Mouse (Mus musculus) 3134 (cell line): ENCODE results near the gene Olfr1427.
"Not testable (repeated sequence)": the region's sequence is repeated elsewhere in the genome, so short reads cannot be mapped to it uniquely, and the experiment has no call there.

Experiments
- DNase-seq: peaks from one replicate; pipeline ENCODE4 v3.0.0-alpha.2; 2011; ENCODE audit warnings: low spot score; ENCODE audit not compliant: insufficient read length; ENCODE audit errors: extremely low read depth

Olfr1427 gene

DNA sequence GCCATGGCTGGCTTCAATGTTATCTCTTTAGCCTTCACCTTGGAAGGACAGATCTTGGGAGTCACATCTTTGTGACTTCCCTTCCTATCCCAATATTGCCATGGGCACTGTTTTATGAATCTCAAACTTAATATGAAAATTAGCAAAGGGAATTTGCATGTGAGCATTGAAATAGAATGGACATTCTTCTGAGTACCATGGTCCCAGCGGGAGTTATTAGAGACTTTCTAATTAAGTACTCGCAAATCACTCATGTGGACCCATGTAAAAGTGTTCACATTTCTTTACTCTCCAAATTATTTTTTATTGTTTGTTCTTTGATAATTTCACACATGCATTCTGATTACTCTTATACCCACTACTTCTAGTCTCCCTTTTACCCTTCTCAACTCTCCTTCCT is at the start of gene Olfr1427:
TSS of gene Olfr1427 (minus strand) at position 101 of the 400 bp plus-strand sequence.
- DNase-seq, result no peak

DNA sequence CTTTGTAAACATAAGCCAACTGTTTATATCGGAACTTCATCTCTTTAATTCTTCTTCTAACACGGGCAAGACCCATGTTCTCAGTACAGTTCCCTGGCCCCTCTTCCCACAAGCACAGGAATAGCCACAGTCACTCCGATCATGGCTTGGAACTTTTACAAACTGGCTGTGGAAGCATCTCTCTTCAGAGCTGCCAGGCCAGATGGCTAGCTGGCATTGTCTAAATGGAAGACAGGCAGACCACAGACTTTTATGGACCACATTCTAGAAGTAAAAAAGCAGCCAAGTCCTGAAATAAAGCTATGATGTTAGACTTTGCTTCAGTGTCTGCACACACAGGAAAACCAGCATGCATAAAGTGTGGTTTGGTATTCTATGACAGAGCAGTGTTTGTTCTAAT is 42.3 kb upstream of the Olfr1427 start:
- no peak for DNase-seq

DNA sequence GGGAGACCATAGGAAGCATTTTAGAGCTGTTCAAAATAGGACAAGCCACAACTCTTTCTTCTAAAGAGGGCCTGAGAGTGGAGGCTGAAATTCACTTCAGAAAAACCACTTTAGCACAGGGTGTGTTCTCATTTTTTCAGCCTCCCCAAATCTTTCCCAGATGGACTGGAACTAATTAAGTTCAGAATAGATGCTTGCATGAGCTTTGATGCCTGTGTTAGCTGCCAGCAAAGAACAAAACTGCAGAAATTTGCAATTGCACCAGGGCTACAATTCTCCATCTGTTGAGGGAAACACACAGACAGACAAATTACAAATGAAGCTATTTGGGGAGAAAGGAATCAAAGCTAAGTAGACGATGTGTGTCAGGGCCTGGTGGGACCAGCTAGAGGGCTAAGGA is 40.2 kb upstream of the Olfr1427 start:
- no peak for DNase-seq

DNA sequence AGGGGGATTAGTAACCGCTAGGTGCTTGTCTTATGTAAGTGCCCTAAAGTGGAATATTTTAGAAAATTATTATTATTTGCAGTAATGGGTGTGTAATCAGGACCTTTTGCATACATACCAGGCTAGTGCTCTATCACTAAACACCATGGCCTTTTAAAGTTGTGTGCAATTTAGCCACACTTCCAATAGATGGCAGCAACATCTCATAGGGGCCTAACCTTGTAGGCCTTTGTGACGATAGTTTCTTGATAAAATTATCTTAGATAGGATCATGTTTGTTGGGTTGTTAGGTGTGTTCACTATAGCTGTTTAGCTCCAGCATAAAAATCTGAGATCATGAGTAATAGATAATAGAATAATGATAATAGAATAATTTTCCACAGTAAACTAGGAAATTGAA is 31.2 kb upstream of the Olfr1427 start:
- DNase-seq, result no peak

DNA sequence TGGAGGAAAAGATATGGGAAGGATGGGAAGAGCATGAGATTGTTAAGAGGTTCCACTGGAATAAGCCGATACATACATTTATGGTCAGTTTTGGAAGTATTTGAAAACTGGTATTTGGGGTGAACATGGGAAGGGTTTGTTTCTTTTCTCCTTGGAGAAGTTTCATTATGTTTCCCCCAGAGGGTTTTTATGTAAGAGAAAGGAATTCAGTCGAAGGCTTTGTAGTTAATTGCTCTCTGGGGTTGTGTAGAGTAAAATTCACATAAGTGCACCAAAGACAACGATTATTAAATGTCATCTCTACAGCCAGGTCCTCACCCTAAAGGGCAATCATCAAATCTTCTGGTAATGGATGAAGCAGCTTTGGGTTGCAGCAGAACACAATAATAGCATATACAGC is 20.0 kb upstream of the Olfr1427 start, which contains the start of gene Olfr76:
TSS of gene Olfr76 (minus strand) at position 101 of the 400 bp plus-strand sequence.
- DNase-seq, result no peak

DNA sequence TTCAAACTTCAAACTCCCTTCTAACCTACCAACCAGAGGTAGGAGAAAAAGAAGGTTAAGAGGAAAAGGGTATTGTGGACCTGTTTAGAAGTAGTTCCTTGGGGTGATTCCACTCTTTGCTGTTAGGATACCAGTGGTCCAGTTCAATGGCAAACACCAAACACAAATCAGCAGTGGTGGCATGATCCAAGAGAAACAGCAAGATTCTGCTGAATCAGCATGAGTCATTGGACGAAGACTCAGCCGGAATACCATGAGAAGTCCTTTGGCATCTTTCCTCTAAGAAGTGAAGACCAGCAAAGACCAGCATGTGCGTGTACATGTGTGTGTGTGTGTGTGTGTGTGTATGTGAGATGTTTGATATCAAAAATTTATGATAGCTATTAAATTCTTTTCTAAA is 13.3 kb upstream of the Olfr1427 start:
- no peak for DNase-seq

DNA sequence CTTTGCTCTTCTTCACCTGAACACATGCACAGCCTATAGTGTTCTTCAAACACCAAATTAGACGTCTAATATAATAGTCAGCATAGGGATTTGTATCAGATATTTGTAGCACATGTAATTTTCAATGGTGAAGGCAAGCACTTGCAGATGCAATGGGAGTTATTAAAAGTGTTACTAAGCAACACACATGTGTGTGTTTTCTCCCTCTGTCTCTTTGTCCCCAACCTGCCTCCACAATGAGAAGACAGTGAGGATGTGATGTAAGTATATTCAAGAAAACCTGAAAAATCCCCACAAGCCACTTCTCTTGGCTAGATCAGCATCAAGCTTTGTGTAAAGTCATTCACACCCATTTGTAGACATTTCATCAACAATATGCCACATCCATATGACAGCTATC is 12.7 kb upstream of the Olfr1427 start, which contains the start of gene Olfr1428:
TSS of gene Olfr1428 (minus strand) at position 101 of the 400 bp plus-strand sequence.
- DNase-seq, result no peak

DNA sequence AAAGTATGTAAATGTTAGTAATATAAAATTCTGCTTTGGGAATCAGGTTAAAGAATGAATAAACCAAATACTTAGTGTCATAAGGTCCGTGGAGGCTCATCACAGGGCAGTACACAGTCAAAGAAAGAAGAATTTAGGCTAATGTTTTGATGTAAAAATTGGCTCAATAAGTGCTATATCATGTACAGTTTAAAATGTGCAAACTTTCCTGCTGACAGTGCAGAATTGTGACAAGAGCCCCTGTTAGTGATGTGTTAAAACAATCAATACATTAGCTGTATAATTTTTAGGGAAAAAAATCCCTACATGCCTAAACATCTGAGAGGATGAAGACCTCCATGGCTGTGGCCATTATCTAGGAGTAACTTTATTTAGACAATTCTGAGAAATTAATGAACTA is 10.7 kb upstream of the Olfr1427 start:
- DNase-seq, result no peak

DNA sequence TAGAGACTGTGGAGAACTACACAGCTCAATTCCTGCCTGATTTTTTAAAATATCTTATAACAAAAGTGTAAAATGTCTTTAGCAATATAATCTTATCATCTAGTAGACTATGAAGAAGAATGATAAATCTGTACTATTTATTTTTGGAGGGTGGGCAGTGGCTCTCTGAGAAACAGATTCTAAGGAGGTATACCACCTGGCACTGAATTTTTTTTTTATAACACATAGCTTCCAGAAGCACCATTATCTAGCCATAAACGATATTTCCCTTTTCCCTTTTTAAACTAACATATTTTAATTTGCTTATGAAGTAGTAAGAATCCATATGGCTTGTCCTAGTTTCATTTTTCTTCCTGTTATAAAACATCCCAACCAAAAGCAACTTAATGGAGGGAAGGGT is 1.4 kb upstream of the Olfr1427 start:
- no peak for DNase-seq

DNA sequence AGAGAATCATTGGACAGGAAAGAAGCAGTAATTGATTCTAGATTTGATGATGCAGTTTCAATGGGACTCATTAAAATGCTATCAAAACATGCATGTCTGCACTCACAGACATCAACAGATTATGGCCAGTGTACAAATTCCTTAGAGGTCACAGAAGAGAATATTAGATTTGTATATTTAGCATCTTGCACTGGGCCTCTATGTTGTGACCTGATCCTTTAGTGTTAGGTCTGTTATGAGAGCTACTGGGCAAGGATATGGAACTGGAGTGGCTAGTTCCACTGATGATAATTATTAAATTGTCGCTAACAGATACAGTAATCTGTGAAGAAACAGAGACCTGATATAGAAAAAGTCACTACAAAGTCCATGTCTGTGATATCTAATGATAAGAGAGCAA is 11.2 kb downstream of the Olfr1427 start, which contains the start of gene Olfr1426:
TSS of gene Olfr1426 (minus strand) at position 101 of the 400 bp plus-strand sequence.
- no peak for DNase-seq

DNA sequence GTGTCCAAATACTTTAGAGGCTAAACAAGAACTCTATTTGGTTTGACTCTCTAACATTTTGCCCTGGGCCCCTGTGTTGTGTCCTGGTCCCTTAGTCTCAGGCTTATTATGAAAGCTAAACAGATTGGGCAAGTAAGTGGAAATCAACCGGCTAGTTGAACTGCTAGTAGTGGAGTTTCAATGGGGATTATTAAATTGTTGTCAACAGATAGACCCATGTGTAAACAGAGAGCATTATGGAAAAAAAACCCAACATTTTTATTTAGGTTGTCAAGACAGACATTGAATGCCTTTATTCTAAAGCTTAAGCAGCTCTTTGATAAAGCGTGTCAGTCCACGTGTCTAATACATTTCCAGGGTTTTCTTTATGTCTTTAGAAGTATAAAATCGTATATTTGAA is 25.5 kb downstream of the Olfr1427 start, which contains the start of gene Olfr1425:
TSS of gene Olfr1425 (minus strand) at position 101 of the 400 bp plus-strand sequence.
- DNase-seq, result not testable (repeated sequence)

DNA sequence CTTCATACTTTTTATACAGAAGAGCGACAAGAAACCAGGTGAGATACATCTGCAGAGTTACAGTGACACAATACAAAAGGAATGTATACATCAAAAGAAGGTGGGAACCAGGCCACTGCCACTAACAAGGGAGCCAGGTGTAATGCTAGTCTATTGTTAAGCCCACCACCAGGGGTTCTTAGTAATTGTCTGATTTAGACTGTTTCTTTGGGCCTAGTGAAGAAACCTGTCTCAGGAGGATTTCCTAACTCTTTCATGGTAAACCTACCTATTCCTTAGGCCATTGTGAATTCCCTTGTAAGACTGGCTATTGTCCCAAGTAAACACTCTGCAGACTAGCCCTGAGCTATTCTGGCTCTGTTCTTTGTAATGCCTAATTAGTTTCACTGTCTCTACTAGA is 33.6 kb downstream of the Olfr1427 start:
- DNase-seq, result not testable (repeated sequence)

DNA sequence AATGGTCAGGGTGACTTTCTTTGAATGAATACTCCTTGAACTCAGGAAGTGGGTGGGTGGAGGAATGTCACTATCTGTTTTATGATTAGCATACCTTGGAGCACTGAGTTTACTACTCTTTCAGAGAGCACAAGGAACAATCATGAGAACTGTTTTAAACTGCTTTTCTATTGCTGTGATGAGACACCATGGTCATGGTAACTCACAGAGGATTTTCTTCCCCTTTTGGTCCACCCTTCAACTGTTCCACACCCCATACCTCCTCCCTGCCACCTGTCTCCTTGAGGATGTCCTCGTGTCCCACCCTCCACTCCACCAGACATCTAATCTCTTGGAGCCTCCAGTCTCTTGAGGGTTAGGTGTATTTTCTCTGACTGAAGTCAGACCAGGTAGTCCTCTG is 35.3 kb downstream of the Olfr1427 start:
- DNase-seq, result not testable (repeated sequence)

DNA sequence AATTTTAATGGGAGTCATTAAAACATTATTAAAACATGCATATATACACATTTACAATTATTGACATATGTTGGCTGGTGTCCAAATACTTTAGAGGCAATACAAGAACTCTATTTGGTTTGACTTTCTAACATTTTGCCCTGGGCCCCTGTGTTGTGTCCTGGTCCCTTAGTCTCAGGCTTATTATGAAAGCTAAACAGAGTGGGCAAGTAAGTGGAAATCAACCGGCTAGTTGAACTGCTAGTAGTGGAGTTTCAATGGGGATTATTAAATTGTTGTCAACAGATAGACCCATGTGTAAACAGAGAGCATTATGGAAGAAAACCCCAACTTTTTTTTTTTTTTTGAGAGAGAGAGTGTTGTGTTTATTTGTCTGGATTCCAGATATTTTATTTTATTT is 40.6 kb downstream of the Olfr1427 start, which contains the start of gene Olfr1424:
TSS of gene Olfr1424 (minus strand) at position 101 of the 400 bp plus-strand sequence.
- not testable (repeated sequence) for DNase-seq
